Mouse (Mus musculus) MEL-GATA-1-ER (cell line): Measurements from ENCODE around the gene Esr2.
"Not testable (repeated sequence)": the region's sequence is repeated elsewhere in the genome, so short reads cannot be mapped to it uniquely, and the experiment has no call there.

Source experiments
- DNase-seq: peaks from one replicate; pipeline ENCODE4 v3.0.0-alpha.2; 2012; ENCODE audit warnings: low read depth; ENCODE audit errors: extremely low read depth

Gene Esr2

GRCm38 (mm10) chr12:76177000-76177863, at the start of gene Esr2:
Gene Esr2 (minus strand): TSS chr12:76177259.
- no peak for DNase-seq

- not testable (repeated sequence) for DNase-seq
These were observed 45.0 kb upstream of the Esr2 start for GRCm38 (mm10) chr12:76222104-76222503.

GRCm38 (mm10) chr12:76216716-76217115, 39.7 kb upstream of the Esr2 start:
- no peak for DNase-seq

GRCm38 (mm10) chr12:76215121-76215520, 38.1 kb upstream of the Esr2 start:
- no peak for DNase-seq

GRCm38 (mm10) chr12:76209429-76209974, 32.4 kb upstream of the Esr2 start:
- DNase-seq: no peak

- no peak for DNase-seq
These were observed 23.3 kb upstream of the Esr2 start for GRCm38 (mm10) chr12:76200326-76200725.

GRCm38 (mm10) chr12:76197071-76197470, 20.0 kb upstream of the Esr2 start:
- DNase-seq: no peak

GRCm38 (mm10) chr12:76196709-76197054, 19.6 kb upstream of the Esr2 start:
- DNase-seq: peak; percentile 66

GRCm38 (mm10) chr12:76195912-76196708, 19.1 kb upstream of the Esr2 start:
- peak; percentile 66 for DNase-seq

- no peak for DNase-seq
These were observed 17.5 kb upstream of the Esr2 start for GRCm38 (mm10) chr12:76194526-76194925.

- peak; percentile 45 for DNase-seq
These were observed 13.9 kb upstream of the Esr2 start for GRCm38 (mm10) chr12:76190940-76191339.

GRCm38 (mm10) chr12:76187849-76188248, 10.8 kb upstream of the Esr2 start:
- no peak for DNase-seq

- no peak for DNase-seq
These were observed 9.4 kb upstream of the Esr2 start for GRCm38 (mm10) chr12:76186473-76186872.

GRCm38 (mm10) chr12:76185167-76185816, 8.2 kb upstream of the Esr2 start:
- no peak for DNase-seq

GRCm38 (mm10) chr12:76184271-76184670, 7.2 kb upstream of the Esr2 start:
- no peak for DNase-seq

GRCm38 (mm10) chr12:76182831-76183230, 5.8 kb upstream of the Esr2 start:
- no peak for DNase-seq

GRCm38 (mm10) chr12:76181471-76181870, 4.4 kb upstream of the Esr2 start:
- no peak for DNase-seq

- no peak for DNase-seq
These were observed 3.4 kb upstream of the Esr2 start for GRCm38 (mm10) chr12:76180442-76180841.

- DNase-seq: no peak
These were observed 2.5 kb upstream of the Esr2 start for GRCm38 (mm10) chr12:76179527-76179926.

- DNase-seq: no peak
These were observed 2.0 kb upstream of the Esr2 start for GRCm38 (mm10) chr12:76179051-76179450.

- no peak for DNase-seq
These were observed 932 bp upstream of the Esr2 start for GRCm38 (mm10) chr12:76177864-76178518.
